Mouse (Mus musculus) layer of hippocampus, adult 2 months (tissue): ENCODE measurements around the gene Zmynd12. TPM values are rescaled to one million over a fixed set of nuclear protein-coding genes. Genes with fewer than 3 reads are reported as not detected.

Source experiments
- DNase-seq, 2 experiments: peaks; one replicate each; pipeline ENCODE4 v3.0.0; 2022; ENCODE audit warnings: low spot score in 2 of 2
- H3K27ac ChIP-seq: fragments of 200-600 bp; 2 replicates; pipeline ENCODE4 v1.8.1; 2022
- H3K4me3 ChIP-seq: fragments of 200-600 bp; 2 replicates; pipeline ENCODE4 v1.8.1; 2022; ENCODE audit warnings: mild to moderate bottlenecking
- CTCF ChIP-seq: fragments of 200-600 bp; conservative IDR thresholded peaks from 2 replicates; pipeline ENCODE4 v1.8.1; 2022; ENCODE audit warnings: antibody characterized with exemption, mild to moderate bottlenecking, moderate library complexity
- long read RNA-seq, 2 experiments: library from polyadenylated mRNA; stranded (forward); transcript quantifications; one replicate each; pipeline ENCODE4 v2.0.0; 2021; ENCODE audit warnings: borderline mapping rate in 2 of 2
- total RNA-seq, 2 experiments: library from RNA; stranded (reverse); gene quantifications; 2 replicates each; pipeline ENCODE4 v1.2.3; 2021

The Zmynd12 gene
- total RNA-seq = under 1 TPM; 0.39 to 0.41 TPM
- long read RNA-seq, experiment 1 = 0 reads
- long read RNA-seq, experiment 2, partial matches to known transcripts = 1 of 1 reads
- long read RNA-seq, experiment 2, other reads (novel, unspliced or antisense) = 0 of 1 reads

DNA sequence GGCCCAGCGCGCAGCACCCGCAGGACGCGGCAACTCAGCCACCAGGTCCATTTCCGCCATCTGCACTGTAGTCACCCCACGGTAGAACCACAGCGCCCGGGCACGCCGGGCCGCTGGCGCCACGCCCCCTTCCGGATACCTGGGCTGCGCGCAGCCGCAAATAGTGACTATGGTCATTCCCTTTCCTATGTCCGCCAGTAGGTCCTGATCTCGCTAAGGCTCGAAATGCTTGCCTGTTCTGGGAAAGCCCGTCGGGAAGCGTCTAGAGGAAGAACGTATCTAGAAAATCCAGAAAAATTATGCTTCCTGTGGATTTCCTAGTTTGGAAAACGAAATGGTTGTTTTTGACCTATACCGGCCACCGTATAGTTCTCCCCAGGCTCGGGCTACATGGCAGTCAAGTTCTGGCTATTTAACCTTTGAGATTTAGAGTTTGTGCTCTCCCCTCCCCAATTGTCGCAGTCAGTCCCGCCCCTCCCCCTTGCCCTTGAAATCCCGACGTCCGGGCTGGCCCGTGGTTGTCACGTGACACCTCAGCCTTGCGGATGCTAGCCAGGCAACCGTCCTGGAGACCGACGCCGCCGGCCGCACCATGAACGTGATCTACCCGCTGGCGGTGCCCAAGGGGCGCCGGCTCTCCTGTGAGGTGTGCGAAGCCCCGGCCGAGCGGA, at the start of gene Zmynd12, which contains the start of gene Ppcs:
Gene Zmynd12 (plus strand): TSS at position 521 of the 671 bp plus-strand sequence.
Gene Ppcs (minus strand): TSS at position 127 of the 671 bp plus-strand sequence.
- H3K4me3 ChIP-seq = peak within 1 kb of the TSS; percentile 92
- DNase-seq = peak; percentile 77 to 82
- H3K27ac ChIP-seq = peak within 1 kb of the TSS; percentile 95
- peak; percentile 63 for TF ChIP-seq CTCF

DNA sequence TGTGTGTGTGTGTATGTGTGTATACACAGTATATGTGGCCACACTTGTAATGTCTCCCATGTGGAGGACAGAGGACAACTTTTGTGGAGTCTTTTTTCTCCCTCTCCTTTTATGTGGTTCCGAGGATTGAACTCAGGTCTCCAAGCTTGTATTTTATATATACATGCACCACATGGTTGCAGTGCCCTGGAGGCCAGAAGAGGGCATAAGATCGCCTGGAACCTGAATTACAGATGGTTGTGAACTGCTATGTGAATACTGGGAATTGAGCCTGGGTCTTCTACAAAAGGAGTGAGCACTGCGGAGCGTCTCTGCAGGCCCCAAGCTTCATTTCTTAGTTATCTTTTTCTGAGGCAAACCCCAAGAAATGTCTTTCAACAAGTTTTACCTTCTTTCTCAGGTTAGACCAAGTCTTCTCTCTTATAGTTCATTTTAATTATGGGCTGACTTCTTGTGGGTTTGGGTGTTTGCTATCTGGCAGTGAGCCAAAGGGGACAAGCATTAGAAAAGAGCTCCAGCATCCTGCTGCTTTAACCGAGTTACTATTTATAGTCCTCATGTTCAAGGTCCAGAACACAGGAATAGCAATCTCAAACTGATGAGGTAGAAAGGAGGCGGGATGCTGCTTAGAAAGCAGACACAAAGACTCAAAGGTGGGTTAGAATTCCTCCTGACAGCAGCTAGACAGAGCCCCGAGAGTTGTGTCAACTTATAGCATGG, 41.0 kb upstream of the Zmynd12 start:
- Histone ChIP-seq H3K4me3 (no peak overlapping the region), H3K27ac (no peak overlapping the region)
- no peak for DNase-seq
- TF ChIP-seq CTCF = peak; percentile 21; the same call in 1 of the 2 replicates

DNA sequence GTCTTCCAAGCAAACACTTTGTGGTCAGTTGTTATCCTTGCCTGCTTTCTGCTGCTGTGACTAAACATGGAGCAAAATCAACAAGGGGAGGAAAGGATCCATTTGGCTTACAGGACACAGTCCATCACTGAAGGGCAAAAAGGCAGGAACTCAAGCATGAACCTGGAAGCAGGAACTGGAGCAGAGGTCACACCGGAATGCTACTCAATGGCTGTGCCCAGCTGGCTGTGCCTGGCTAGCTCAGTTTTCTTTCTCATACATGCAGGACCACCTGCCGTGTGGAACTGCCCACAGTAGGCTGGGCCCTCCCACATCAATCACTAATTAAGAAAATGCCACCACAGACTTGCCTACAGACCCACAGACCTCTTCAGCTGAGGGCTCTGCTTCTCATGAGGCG, 33.4 kb upstream of the Zmynd12 start:
- H3K27ac ChIP-seq = no peak overlapping the region
- DNase-seq = no peak
- no peak overlapping the region for H3K4me3 ChIP-seq
- TF ChIP-seq CTCF = no peak

DNA sequence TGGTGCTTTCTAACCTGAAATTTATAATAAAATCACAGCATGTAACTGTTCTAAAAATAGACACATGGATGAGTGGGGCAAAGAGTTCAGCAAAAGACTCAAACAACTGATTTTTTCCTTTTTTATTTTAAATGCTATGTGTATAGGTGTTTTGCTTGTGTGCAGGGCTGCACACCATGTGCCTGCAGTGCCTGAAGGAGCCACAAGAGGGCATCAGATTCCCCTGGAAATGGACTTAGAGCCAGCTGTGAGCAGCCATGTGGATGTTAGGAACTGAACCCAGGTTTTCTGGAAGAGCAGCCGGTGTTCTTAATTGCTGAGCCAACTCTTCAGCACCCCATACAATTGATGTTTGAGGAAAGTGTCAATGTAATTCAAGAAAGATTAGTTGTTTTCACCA, 32.2 kb upstream of the Zmynd12 start:
- DNase-seq = no peak
- no peak overlapping the region for H3K27ac ChIP-seq
- peak; percentile 73 for TF ChIP-seq CTCF
- no peak overlapping the region for H3K4me3 ChIP-seq

DNA sequence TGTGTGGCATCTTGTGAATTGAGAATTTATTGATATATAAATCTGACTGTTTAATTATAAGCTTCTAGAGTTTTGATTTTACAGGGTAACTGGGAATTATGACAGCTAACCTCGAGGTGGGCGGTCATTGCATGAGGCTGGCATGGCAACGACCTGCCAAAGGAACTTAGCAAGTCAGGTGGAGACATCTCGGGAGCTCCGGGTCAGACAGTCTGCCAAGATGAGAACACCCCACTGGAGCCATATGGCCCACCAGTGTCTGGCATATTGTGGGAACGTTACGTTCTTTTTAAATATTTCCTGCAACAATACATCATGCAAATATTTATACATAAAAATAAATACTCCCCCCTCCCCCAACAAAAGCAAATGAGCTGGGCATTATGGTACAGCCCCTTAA, 23.9 kb upstream of the Zmynd12 start:
- TF ChIP-seq CTCF = no peak
- DNase-seq = no peak
- no peak overlapping the region for H3K27ac ChIP-seq
- no peak overlapping the region for H3K4me3 ChIP-seq

DNA sequence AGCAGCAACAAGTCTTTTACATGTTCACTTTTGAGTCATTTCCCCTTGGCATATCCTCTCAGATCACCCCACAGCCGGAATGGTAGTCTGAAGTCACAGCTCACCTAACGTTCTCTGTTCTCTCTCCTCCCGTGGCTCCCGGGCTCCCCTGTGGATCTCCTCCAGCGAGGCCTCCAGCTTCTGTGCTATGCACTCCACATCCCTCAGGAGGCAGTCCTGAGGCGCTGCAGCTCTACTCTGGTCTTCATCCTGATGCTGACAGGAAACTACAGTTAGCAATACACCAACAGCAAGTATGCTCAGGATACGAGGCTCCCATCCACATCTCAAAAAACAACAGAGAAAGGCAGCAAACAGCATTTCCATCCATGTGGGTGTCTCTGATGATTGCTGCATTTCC, 21.7 kb upstream of the Zmynd12 start:
- peak; percentile 46 for TF ChIP-seq CTCF
- Histone ChIP-seq H3K4me3 (no peak overlapping the region), H3K27ac (no peak overlapping the region)
- no peak for DNase-seq

DNA sequence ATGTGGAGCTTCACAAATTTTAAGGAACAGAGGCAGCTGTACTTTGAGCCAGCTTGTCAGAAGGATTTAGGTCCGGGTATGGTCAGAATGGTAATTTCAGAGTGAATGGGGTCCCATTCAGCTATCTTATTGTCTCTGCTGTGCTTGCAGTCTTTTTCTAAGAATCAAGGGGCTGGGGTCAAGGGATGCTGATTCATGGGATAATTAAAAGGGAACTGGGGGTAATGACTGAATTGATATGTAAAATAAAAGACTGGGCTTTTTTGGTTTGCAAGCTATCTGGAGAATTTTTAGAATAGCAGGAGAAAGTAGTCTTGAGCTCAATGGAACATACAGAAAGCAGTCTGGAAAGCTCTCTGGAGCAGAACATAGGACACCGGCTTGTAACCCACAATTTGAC, 19.2 kb upstream of the Zmynd12 start:
- Histone ChIP-seq H3K27ac (no peak overlapping the region), H3K4me3 (no peak overlapping the region)
- no peak for DNase-seq
- TF ChIP-seq CTCF = no peak

DNA sequence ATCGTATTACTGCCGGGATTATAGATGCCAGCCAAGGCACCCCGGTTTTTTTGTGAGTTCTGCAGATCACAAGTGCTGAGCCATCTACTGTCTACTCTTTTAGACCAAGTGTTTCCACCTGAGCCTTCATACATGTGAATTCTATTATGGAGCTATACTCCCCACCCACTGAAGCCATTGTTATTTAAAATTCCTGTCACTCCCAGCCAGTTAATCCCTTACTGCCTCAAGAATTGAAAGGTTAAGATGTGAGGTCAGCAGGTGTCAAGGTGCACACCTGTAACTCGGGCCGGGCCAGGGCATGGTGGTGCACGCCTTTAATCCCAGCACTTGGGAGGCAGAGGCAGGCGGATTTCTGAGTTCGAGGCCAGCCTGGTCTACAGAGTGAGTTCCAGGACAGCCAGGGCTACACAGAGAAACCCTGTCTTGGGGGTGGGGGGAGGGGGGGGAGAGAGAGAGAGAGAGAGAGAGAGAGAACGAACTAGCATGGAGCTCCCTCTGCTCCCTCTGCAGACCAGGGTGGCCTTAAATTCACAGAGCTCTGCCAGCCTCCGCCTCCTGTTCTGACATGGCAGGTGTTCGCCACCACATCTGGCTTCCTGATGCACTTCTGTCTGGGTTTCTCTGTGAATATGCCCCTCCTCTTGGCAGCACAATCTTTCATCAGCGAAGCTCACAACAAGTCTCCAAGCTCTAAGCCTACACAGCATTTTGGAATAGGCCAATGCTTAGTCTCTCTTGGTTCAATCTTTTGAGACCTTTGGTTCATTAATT, 10.6 kb upstream of the Zmynd12 start:
- Histone ChIP-seq H3K4me3 (no peak overlapping the region), H3K27ac (no peak overlapping the region)
- no peak for TF ChIP-seq CTCF
- no peak for DNase-seq

DNA sequence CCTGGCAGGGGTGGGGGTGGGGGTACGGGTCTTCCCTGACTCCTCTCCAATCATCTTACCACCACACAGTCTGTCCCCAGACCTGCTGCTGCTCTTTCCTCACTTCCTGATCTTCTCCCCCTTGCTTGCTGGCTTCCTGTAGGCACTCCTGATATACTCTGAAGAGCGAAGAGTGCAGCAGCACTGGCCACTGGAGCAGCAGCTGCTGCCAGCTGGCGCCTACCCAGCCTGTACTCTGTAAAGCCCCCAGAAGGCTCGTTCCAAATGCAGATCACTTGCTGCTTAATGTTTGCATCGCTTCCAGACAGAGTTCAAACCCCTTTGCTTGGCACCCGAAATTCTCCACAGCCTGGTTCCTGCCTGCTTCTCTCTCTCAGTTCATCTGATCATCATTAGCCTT, 9.8 kb upstream of the Zmynd12 start:
- Histone ChIP-seq H3K27ac (no peak overlapping the region), H3K4me3 (no peak overlapping the region)
- no peak for TF ChIP-seq CTCF
- no peak for DNase-seq

DNA sequence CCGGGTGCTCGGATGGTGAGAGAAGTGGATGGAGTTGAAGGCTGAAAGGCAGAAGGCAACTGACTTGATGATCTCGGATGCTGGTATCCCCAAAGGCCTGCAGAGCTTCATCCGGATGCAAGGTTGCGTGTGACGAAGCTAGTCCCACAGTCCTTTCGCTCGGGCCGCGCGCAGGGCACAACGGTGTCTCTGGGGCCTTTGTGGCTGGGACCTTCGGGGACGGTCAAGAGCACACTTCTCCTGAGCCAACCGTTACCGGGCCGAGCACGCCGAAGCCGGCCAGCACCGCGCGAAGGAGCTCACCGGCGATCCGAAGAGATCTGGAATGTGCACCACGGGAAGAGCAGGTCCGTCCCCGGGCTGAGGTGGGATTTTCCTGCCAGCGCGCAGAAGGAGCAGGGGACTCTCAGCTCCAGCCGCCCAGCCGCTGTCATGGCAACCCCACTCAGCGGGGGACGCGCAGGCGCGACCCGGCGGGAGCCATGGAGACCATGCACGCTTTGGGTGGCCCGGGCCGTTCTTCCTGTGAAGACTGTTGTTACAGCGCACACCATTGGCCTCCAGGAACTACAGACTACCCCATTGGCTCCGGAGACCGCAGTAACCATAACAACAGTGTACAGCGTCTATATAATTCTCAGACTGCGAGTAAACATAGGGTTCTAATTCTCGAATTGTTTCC, 7.4 kb upstream of the Zmynd12 start, which contains the start of gene Ccdc30:
Gene Ccdc30 (minus strand): TSS at position 450 of the 682 bp plus-strand sequence.
- peak; percentile 95 to 96 for DNase-seq
- peak within 1 kb of the TSS; percentile 91 for H3K4me3 ChIP-seq
- H3K27ac ChIP-seq = peak within 1 kb of the TSS; percentile 81
- TF ChIP-seq CTCF = no peak

DNA sequence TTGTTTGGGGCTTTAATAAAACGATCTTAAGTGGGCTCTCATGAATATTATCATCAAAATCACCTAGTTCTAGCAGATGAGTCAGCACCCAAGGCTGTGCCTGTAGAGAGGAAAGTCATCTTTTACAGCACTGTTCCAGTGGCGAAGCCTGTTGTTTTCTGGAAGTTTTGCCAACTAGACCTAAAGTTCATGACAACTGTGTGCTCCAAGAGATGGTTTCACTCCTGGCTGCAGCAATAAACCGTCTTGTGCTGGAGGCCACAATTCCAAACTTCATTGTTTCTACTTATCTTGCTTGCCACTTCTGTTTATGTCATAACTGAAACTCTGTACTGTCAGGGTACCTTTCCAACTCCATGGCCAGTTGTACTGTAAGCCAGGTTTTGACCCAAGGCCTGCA, 5.3 kb upstream of the Zmynd12 start:
- H3K27ac ChIP-seq = no peak overlapping the region
- no peak for DNase-seq
- H3K4me3 ChIP-seq = no peak overlapping the region
- TF ChIP-seq CTCF = no peak

DNA sequence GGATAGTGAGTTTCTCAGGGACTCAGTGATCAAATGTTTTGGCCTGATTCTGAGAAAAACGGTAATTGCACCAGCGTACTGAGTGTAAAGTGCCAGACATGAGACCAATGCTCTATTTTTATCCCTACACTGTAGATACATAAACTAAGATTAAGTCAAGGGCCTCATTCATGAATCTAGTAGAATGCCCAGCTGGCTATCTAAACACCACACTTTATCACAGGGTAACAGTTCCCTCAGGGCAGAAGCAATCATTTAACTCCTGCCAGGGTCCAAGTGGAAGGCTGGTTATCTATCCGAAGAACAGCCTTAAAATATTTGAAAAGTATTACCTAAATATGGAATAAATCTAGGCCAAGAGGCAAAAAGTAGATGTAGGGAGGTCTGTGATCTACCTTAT, 4.7 kb upstream of the Zmynd12 start:
- H3K27ac ChIP-seq = no peak overlapping the region
- TF ChIP-seq CTCF = no peak
- H3K4me3 ChIP-seq = no peak overlapping the region
- DNase-seq = no peak

DNA sequence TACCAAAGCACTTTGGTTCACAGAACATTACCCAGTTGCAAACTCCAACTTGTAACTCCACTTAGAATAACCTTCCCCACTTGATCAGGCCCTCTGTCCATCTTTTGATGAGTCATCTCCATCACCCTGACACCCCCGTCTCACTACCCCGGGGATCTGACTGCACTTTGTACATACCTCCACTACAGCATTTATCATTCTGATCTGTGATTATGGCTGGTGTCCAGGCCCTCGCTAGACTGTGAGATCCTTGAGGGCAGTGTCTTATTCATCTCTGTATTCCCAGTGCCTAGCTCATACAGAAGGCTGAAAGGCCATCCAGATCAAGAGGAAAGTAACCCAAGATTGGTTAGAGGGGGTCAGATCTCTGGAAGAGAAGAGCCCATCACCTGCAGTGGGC, 1.4 kb upstream of the Zmynd12 start:
- no peak for DNase-seq
- no peak for TF ChIP-seq CTCF
- Histone ChIP-seq H3K27ac (peak overlapping the region; percentile 95; the same call in 1 of the 2 replicates), H3K4me3 (peak overlapping the region; percentile 92; the same call in 1 of the 2 replicates)
